8 mouse cellular contexts compared by ENCODE assay signal in genomic region chr19:30029894-30030635, GRCm38 (mm10). TPM values are rescaled to one million over a fixed set of nuclear protein-coding genes. Genes with fewer than 3 reads are reported as not detected.
DNase-seq lines count a peak whose midpoint lies in the region; ATAC-seq and TF ChIP-seq lines count a peak whose summit lies in the region.

Uhrf2 (plus strand) TSS chr19:30030513.

- peak within 1 kb of the TSS; percentile 97 for H3K27ac ChIP-seq in embryonic facial prominence, embryonic 13.5 days
- peak within 1 kb of the TSS; percentile 82 for H3K27ac ChIP-seq in kidney, adult 2 months (ENCODE audit: insufficient read depth, low read depth, low read length)
- peak within 1 kb of the TSS; percentile 98 for H3K27ac ChIP-seq in limb, embryonic 12.5 days
- H3K27ac ChIP-seq in midbrain, embryonic 15.5 days = peak within 1 kb of the TSS; percentile 97
- peak within 1 kb of the TSS; percentile 79 for H3K27ac ChIP-seq in spleen, adult 2 months (ENCODE audit: insufficient read depth, low read length)

- peak within 1 kb of the TSS; percentile 99 for H3K4me3 ChIP-seq in embryonic facial prominence, embryonic 13.5 days
- peak within 1 kb of the TSS; percentile 80 for H3K4me3 ChIP-seq in kidney, adult 2 months (ENCODE audit: insufficient read depth, low read depth, low read length)
- H3K4me3 ChIP-seq in limb, embryonic 12.5 days (replicated peaks) = peak within 1 kb of the TSS; percentile 98
- peak within 1 kb of the TSS; percentile 99 for H3K4me3 ChIP-seq in midbrain, embryonic 15.5 days
- H3K4me3 ChIP-seq in spleen, adult 2 months (ENCODE audit: extremely low read depth, insufficient read depth, insufficient read length) = peak within 1 kb of the TSS; percentile 93

- no peaks in the 10 kb centered on the region for H3K9me3 ChIP-seq in embryonic facial prominence, embryonic 13.5 days
- no peaks in the 10 kb centered on the region for H3K9me3 ChIP-seq in limb, embryonic 12.5 days
- no peaks in the 10 kb centered on the region for H3K9me3 ChIP-seq in midbrain, embryonic 15.5 days

- peak; percentile 85 for DNase-seq in 3134 (ENCODE audit: extremely low read depth, insufficient read length, low spot score)
- DNase-seq in adrenal gland, postnatal 36 days = peak; percentile 96 to 98
- DNase-seq in heart, adult 18-20 months = peak; percentile 97
- DNase-seq in kidney, adult 2 months = peak; percentile 97
- peak; percentile 91 to 95 for DNase-seq in spleen, adult 2 months (ENCODE audit: low read depth in 1 of 2, low spot score in 2 of 2)

- H3K36me3 ChIP-seq in embryonic facial prominence, embryonic 13.5 days = no peaks in the 10 kb centered on the region; the same call in 1 of the 2 replicates
- H3K36me3 ChIP-seq in kidney, adult 2 months (ENCODE audit: control insufficient read depth, insufficient read depth, low read length) = no peaks in the 10 kb centered on the region
- no peaks in the 10 kb centered on the region for H3K36me3 ChIP-seq in limb, embryonic 12.5 days
- H3K36me3 ChIP-seq in midbrain, embryonic 15.5 days (replicated peaks) = no peaks in the 10 kb centered on the region
- H3K36me3 ChIP-seq in spleen, adult 2 months (ENCODE audit: control insufficient read depth, insufficient read depth, low read length) = no peaks in the 10 kb centered on the region

- H3K4me2 ChIP-seq in embryonic facial prominence, embryonic 13.5 days = peak within 1 kb of the TSS; percentile 84
- peak within 1 kb of the TSS; percentile 78 for H3K4me2 ChIP-seq in limb, embryonic 12.5 days
- peak within 1 kb of the TSS; percentile 74 for H3K4me2 ChIP-seq in midbrain, embryonic 15.5 days

- H3K27me3 ChIP-seq in embryonic facial prominence, embryonic 13.5 days = no peaks in the 10 kb centered on the region
- H3K27me3 ChIP-seq in kidney, adult 2 months (replicated peaks; ENCODE audit: control insufficient read depth, insufficient read depth, low read length) = no peaks in the 10 kb centered on the region
- H3K27me3 ChIP-seq in limb, embryonic 12.5 days = no peaks in the 10 kb centered on the region
- no peaks in the 10 kb centered on the region for H3K27me3 ChIP-seq in midbrain, embryonic 15.5 days (replicated peaks)
- no peaks in the 10 kb centered on the region for H3K27me3 ChIP-seq in spleen, adult 2 months (ENCODE audit: control insufficient read depth, insufficient read depth, low read length)

- 1% methylated on average over 74 of the region's 74 CpGs for WGBS in embryonic facial prominence, embryonic 13.5 days
- WGBS in kidney, adult 2 months = 4% methylated on average over 74 of the region's 74 CpGs
- WGBS in limb, embryonic 12.5 days = 1% methylated on average over 74 of the region's 74 CpGs
- 1% methylated on average over 74 of the region's 74 CpGs for WGBS in midbrain, embryonic 15.5 days
- WGBS in spleen, adult 2 months = 6% methylated on average over 73 of the region's 74 CpGs

- H3K4me1 ChIP-seq in embryonic facial prominence, embryonic 13.5 days = peaks cover 25% of the 10 kb centered on the region
- H3K4me1 ChIP-seq in kidney, adult 2 months (ENCODE audit: control insufficient read depth, insufficient read depth, low read length) = peaks cover 12% of the 10 kb centered on the region
- peaks cover 32% of the 10 kb centered on the region for H3K4me1 ChIP-seq in limb, embryonic 12.5 days (replicated peaks)
- peaks cover 43% of the 10 kb centered on the region for H3K4me1 ChIP-seq in midbrain, embryonic 15.5 days
- peaks cover 13% of the 10 kb centered on the region for H3K4me1 ChIP-seq in spleen, adult 2 months (ENCODE audit: control insufficient read depth, insufficient read depth, insufficient read length)

- ATAC-seq in embryonic facial prominence, embryonic 13.5 days (ENCODE audit: insufficient number of reproducible peaks, insufficient read depth, low FRiP score, low TSS enrichment, low read depth) = peak; percentile 95
- ATAC-seq in limb, embryonic 12.5 days (ENCODE audit: insufficient number of reproducible peaks, insufficient read depth, low FRiP score, low TSS enrichment, low read depth) = peak; percentile 96
- peak; percentile 97 for ATAC-seq in midbrain, embryonic 15.5 days (replicated peaks)

- peak within 1 kb of the TSS; percentile 100 for H3K9ac ChIP-seq in embryonic facial prominence, embryonic 13.5 days
- peak within 1 kb of the TSS; percentile 100 for H3K9ac ChIP-seq in limb, embryonic 12.5 days (replicated peaks)
- H3K9ac ChIP-seq in midbrain, embryonic 15.5 days = peak within 1 kb of the TSS; percentile 100

- TF ChIP-seq POLR2A in kidney, adult 2 months (IDR thresholded peaks at IDR 0.05; ENCODE audit: low read depth, low read length) = peak; percentile 64
- peak; percentile 29 for TF ChIP-seq POLR2A in spleen, adult 2 months (IDR thresholded peaks at IDR 0.05; ENCODE audit: low read depth, low read length)

- no peak for TF ChIP-seq CTCF in kidney, adult 2 months (conservative IDR thresholded peaks at IDR 0.05; ENCODE audit: insufficient read depth, insufficient read length, low read depth, low read length)
- TF ChIP-seq CTCF in spleen, adult 2 months (IDR thresholded peaks at IDR 0.05; ENCODE audit: extremely low read depth, insufficient read depth, insufficient read length, insufficient replicate concordance) = no peak

RNA-seq across cellular contexts. Expression of gene Uhrf2, which starts in this region (rescaled TPM):
- total RNA-seq in adrenal gland, postnatal 36 days (2021) = 10 to 100 TPM; 36.3 to 43.5 TPM
- polyA plus RNA-seq in embryonic facial prominence, embryonic 13.5 days (2015; fragmentation: Nextera tagmentation; extraction: Ambion mirVana) = 77.6 and 87.7 TPM in 2 replicates
- 10 to 100 TPM; 18.8 to 24.0 TPM for total RNA-seq in heart, adult 18-20 months (2021)
- 25.4 and 26.5 TPM in 2 replicates for polyA plus RNA-seq in kidney, adult 2 months (2012; rRNA removed)
- polyA plus RNA-seq in limb, embryonic 12.5 days (2016; fragmentation: Nextera tagmentation; extraction: Ambion mirVana) = 92.9 and 100 TPM in 2 replicates
- 54.2 and 57.0 TPM in 2 replicates for polyA plus RNA-seq in midbrain, embryonic 15.5 days (2015; fragmentation: Nextera tagmentation; extraction: Ambion mirVana)
- 18.7 and 26.2 TPM in 2 replicates for polyA plus RNA-seq in spleen, adult 2 months (2012; rRNA removed)

Comparison
In these comparisons a context has a peak if more than half of its experiments do, and no peak if none do; other contexts are left out.
1. Peak in every context shown above with its lines: DNase-seq, ATAC-seq, H3K4me3 ChIP-seq and H3K27ac ChIP-seq.